Mouse (Mus musculus): ENCODE results near the gene Apom. TPM values are rescaled to one million over a fixed set of nuclear protein-coding genes. Genes with fewer than 3 reads are reported as not detected.

The Apom gene
- polyA plus RNA-seq, 1 experiment = 0.20 TPM

DNA sequence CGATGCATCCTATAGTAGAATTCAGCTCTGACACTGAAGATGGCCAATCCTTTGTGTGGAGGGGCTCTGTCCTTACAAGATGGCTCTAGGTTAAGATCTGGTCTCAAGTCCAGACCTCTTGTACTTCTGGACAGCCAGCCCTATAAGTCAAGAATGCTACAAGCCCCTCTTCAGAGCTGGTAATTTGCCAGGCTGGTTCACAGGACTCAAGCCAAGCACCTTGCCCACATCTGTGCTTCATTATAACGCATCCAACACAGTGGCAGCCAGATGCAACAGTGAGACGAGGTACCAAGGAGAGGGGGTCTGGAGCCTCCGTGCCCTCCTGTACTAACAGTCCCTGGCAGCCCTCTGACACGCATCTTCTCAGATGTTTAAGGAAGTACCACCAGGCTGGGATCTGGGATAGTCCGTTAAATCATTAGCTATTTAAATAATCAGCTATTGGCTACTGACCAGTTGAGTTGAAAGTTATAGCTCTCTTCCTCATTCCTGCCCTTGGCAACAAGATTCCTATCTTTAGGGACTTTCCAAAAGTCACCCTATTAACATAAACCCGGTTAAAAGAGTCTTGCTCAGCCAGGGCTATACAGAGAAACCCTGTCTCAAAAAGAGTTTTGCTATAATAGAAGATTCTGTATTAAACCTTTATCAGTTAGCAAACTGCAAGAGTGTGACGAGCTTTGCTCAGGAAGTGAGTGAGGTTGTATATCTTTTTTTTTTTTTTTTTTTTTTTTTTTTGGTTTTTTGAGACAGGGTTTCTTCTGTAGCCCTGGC is 42.5 kb upstream of the Apom start:
- no peaks in the 10 kb centered on the region for H3K79me2 ChIP-seq (ENCODE audit: control insufficient read depth, insufficient read depth)
- H3K36me3 ChIP-seq (ENCODE audit: control insufficient read depth, insufficient read depth) = no peaks in the 10 kb centered on the region
- TF ChIP-seq CTCF (IDR thresholded peaks at IDR 0.05; ENCODE audit: control insufficient read depth, insufficient read depth, insufficient read length) (no peak), MYOG (IDR thresholded peaks at IDR 0.05; ENCODE audit: control insufficient read depth, extremely low read depth, insufficient read length) (no peak), USF1 (IDR thresholded peaks at IDR 0.05; ENCODE audit: low read depth) (no peak), FOSL1 (IDR thresholded peaks at IDR 0.05; ENCODE audit: insufficient read depth, low read length, poor library complexity, severe bottlenecking) (no peak), CEBPB (IDR thresholded peaks at IDR 0.05; ENCODE audit: low read depth) (no peak), MYOD1 (IDR thresholded peaks at IDR 0.05; ENCODE audit: control insufficient read depth, insufficient read length, low read depth) (no peak)
- no peaks in the 10 kb centered on the region for H3K79me3 ChIP-seq (ENCODE audit: low read depth)
- no peak overlapping the region for H3ac ChIP-seq (ENCODE audit: control insufficient read depth, insufficient read length, low read depth)
- no peak overlapping the region for H3K4me3 ChIP-seq (ENCODE audit: insufficient read depth, poor library complexity, severe bottlenecking)
- no peaks in the 10 kb centered on the region for H3K27me3 ChIP-seq (ENCODE audit: control insufficient read depth, insufficient read depth, insufficient read length)

GRCm38 (mm10) chr17:35173329-35173728 is 41.5 kb upstream of the Apom start:
- Histone ChIP-seq H3K36me3 (ENCODE audit: control insufficient read depth, insufficient read depth) (no peaks in the 10 kb centered on the region), H3K4me3 (ENCODE audit: insufficient read depth, poor library complexity, severe bottlenecking) (no peak overlapping the region), H3K79me3 (ENCODE audit: low read depth) (no peaks in the 10 kb centered on the region), H3K27me3 (ENCODE audit: control insufficient read depth, insufficient read depth, insufficient read length) (no peaks in the 10 kb centered on the region), H3ac (ENCODE audit: control insufficient read depth, insufficient read length, low read depth) (no peak overlapping the region), H3K79me2 (ENCODE audit: control insufficient read depth, insufficient read depth) (no peaks in the 10 kb centered on the region)
- no peak for TF ChIP-seq CTCF (IDR thresholded peaks at IDR 0.05; ENCODE audit: control insufficient read depth, insufficient read depth, insufficient read length)
- TF ChIP-seq FOSL1 (IDR thresholded peaks at IDR 0.05; ENCODE audit: insufficient read depth, low read length, poor library complexity, severe bottlenecking) = no peak
- TF ChIP-seq MAX (IDR thresholded peaks at IDR 0.05) = no peak
- no peak for TF ChIP-seq MYOG (IDR thresholded peaks at IDR 0.05; ENCODE audit: control insufficient read depth, extremely low read depth, insufficient read length)
- no peak for TF ChIP-seq MYOD1 (IDR thresholded peaks at IDR 0.05; ENCODE audit: control insufficient read depth, insufficient read length, low read depth)
- no peak for TF ChIP-seq CEBPB (IDR thresholded peaks at IDR 0.05; ENCODE audit: low read depth)
- TF ChIP-seq USF1 (IDR thresholded peaks at IDR 0.05; ENCODE audit: low read depth) = no peak

DNA sequence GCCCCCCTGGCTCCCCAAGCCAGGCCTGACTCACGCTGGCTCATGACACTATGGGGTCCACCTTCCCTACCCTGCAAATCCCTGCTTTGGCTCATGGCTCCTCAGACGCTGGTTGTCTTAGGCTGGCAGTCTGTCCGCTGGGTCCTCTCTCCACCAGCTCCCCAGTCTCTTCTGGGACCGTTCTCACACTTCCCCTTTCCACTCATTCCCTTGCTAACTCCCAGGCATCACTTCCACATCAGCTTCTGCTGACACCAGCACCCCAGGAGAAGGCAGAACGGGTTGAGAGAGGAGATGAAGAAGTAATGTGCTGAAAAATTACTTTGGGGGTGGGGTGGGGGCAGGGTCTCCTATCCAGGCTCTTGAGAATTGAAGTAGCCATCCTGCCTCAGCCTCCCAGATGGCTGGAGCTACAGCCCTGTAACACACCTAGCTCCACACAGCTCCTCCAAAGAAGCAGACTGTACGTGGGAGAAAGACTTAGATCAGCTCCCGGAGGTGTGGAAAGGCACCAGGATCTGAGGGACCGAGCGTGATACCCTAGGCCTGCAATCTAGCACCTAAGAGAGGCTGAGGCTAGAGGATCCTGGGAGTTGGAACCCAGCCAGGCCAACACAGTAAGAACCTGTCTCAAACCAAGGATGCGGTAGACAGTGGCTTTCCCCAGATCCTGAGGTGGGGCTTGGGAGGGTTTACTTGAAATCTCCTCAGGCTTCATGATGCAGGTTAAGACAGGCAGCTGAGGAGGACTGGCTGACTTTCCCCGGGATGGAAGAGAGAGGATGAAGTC is 40.8 kb upstream of the Apom start:
- H3K27me3 ChIP-seq (ENCODE audit: control insufficient read depth, insufficient read depth, insufficient read length) = no peaks in the 10 kb centered on the region
- no peak overlapping the region for H3ac ChIP-seq (ENCODE audit: control insufficient read depth, insufficient read length, low read depth)
- H3K79me2 ChIP-seq (ENCODE audit: control insufficient read depth, insufficient read depth) = no peaks in the 10 kb centered on the region
- H3K79me3 ChIP-seq (ENCODE audit: low read depth) = no peaks in the 10 kb centered on the region
- TF ChIP-seq MYOG (IDR thresholded peaks at IDR 0.05; ENCODE audit: control insufficient read depth, extremely low read depth, insufficient read length) (no peak), USF1 (IDR thresholded peaks at IDR 0.05; ENCODE audit: low read depth) (no peak), CTCF (IDR thresholded peaks at IDR 0.05; ENCODE audit: control insufficient read depth, insufficient read depth, insufficient read length) (no peak), MAX (IDR thresholded peaks at IDR 0.05) (no peak), MYOD1 (IDR thresholded peaks at IDR 0.05; ENCODE audit: control insufficient read depth, insufficient read length, low read depth) (no peak), FOSL1 (IDR thresholded peaks at IDR 0.05; ENCODE audit: insufficient read depth, low read length, poor library complexity, severe bottlenecking) (no peak), CEBPB (IDR thresholded peaks at IDR 0.05; ENCODE audit: low read depth) (no peak)
- no peaks in the 10 kb centered on the region for H3K36me3 ChIP-seq (ENCODE audit: control insufficient read depth, insufficient read depth)
- no peak overlapping the region for H3K4me3 ChIP-seq (ENCODE audit: insufficient read depth, poor library complexity, severe bottlenecking)

DNA sequence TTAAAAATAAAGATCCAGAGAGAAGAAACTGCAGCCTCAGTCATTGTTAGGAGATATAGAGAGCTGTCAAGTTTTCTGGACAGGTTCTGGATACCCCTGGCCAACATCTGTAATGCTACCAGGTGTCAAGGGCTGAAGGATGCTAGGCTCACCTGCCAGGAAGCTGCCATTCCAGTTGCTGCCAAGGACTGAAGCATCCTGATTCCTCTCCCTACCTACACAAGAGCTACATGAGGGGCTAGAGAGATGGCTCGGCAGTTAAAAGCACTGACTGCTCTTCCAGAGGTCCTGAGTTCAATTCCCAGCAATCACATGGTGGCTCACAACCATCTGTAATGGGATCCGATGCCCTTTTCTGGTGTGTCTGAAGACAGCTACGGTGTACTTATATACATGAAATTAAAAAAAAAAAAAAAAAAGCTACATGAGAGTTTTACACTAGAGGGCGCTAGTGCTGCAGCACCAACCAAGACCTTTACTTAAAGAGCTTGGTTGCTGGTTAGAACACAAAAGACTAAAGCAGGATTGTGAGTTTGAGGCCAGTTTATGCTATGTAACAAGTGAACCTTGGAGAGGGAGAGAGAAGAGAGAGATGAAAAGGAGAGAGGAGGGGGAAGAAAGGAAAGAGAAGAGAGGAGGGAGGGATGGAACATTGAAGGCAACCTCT is 36.8 kb upstream of the Apom start:
- H3K4me3 ChIP-seq (ENCODE audit: insufficient read depth, poor library complexity, severe bottlenecking) = no peak overlapping the region
- no peaks in the 10 kb centered on the region for H3K27me3 ChIP-seq (ENCODE audit: control insufficient read depth, insufficient read depth, insufficient read length)
- H3ac ChIP-seq (ENCODE audit: control insufficient read depth, insufficient read length, low read depth) = no peak overlapping the region
- peaks cover 7% of the 10 kb centered on the region for H3K79me3 ChIP-seq (ENCODE audit: low read depth)
- no peak for TF ChIP-seq USF1 (IDR thresholded peaks at IDR 0.05; ENCODE audit: low read depth)
- no peak for TF ChIP-seq FOSL1 (IDR thresholded peaks at IDR 0.05; ENCODE audit: insufficient read depth, low read length, poor library complexity, severe bottlenecking)
- TF ChIP-seq MYOG (IDR thresholded peaks at IDR 0.05; ENCODE audit: control insufficient read depth, extremely low read depth, insufficient read length) = no peak
- no peak for TF ChIP-seq MAX (IDR thresholded peaks at IDR 0.05)
- no peak for TF ChIP-seq CTCF (IDR thresholded peaks at IDR 0.05; ENCODE audit: control insufficient read depth, insufficient read depth, insufficient read length)
- no peak for TF ChIP-seq CEBPB (IDR thresholded peaks at IDR 0.05; ENCODE audit: low read depth)
- no peak for TF ChIP-seq MYOD1 (IDR thresholded peaks at IDR 0.05; ENCODE audit: control insufficient read depth, insufficient read length, low read depth)
- H3K36me3 ChIP-seq (ENCODE audit: control insufficient read depth, insufficient read depth) = peaks cover 5% of the 10 kb centered on the region
- H3K79me2 ChIP-seq (ENCODE audit: control insufficient read depth, insufficient read depth) = peaks cover 23% of the 10 kb centered on the region

DNA sequence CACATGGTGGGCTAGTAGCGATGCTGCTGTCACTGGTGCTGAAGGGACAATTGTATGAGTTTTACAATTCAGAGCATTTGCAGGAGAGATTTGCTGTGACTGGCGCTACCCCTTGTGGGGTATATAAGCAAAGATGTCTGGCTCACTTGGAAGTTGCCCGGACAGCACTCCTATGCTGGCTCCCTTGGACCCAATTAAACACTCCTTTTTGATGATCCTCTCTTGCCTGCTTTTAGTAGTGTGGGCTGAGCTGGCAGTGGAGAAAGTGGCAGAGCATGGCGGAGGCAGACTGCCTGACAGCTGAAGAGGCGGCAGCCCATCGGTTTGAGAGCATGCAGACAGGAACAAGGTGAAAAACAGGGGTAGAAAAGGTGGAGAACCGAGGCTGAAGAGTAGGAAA is 35.9 kb upstream of the Apom start:
- Histone ChIP-seq H3K79me3 (ENCODE audit: low read depth) (peaks cover 16% of the 10 kb centered on the region), H3K79me2 (ENCODE audit: control insufficient read depth, insufficient read depth) (peaks cover 32% of the 10 kb centered on the region), H3K36me3 (ENCODE audit: control insufficient read depth, insufficient read depth) (peaks cover 6% of the 10 kb centered on the region), H3ac (ENCODE audit: control insufficient read depth, insufficient read length, low read depth) (no peak overlapping the region), H3K4me3 (ENCODE audit: insufficient read depth, poor library complexity, severe bottlenecking) (no peak overlapping the region), H3K27me3 (ENCODE audit: control insufficient read depth, insufficient read depth, insufficient read length) (no peaks in the 10 kb centered on the region)
- no peak for TF ChIP-seq MAX (IDR thresholded peaks at IDR 0.05)
- no peak for TF ChIP-seq MYOG (IDR thresholded peaks at IDR 0.05; ENCODE audit: control insufficient read depth, extremely low read depth, insufficient read length)
- no peak for TF ChIP-seq MYOD1 (IDR thresholded peaks at IDR 0.05; ENCODE audit: control insufficient read depth, insufficient read length, low read depth)
- TF ChIP-seq USF1 (IDR thresholded peaks at IDR 0.05; ENCODE audit: low read depth) = no peak
- no peak for TF ChIP-seq FOSL1 (IDR thresholded peaks at IDR 0.05; ENCODE audit: insufficient read depth, low read length, poor library complexity, severe bottlenecking)
- TF ChIP-seq CEBPB (IDR thresholded peaks at IDR 0.05; ENCODE audit: low read depth) = no peak
- TF ChIP-seq CTCF (IDR thresholded peaks at IDR 0.05; ENCODE audit: control insufficient read depth, insufficient read depth, insufficient read length) = no peak
